Mouse (Mus musculus) testis, adult 2 months (tissue): ENCODE measurements around the gene Gm42906. TPM values are rescaled to one million over a fixed set of nuclear protein-coding genes. Genes with fewer than 3 reads are reported as not detected.

ENCODE experiments used
- H3K27ac ChIP-seq: fragments of 200-500 bp; 2 replicates; pipeline ENCODE4 v1.5.1; 2012; ENCODE audit warnings: low read depth, low read length; ENCODE audit not compliant: control insufficient read depth, insufficient read depth
- H3K27me3 ChIP-seq: fragments of 200-500 bp; 2 replicates; pipeline ENCODE4 v1.6.1; 2012; ENCODE audit warnings: mild to moderate bottlenecking, low read length, moderate library complexity; ENCODE audit not compliant: control insufficient read depth, insufficient read depth
- H3K36me3 ChIP-seq: fragments of 200-500 bp; 2 replicates; pipeline ENCODE4 v1.6.1; 2012; ENCODE audit warnings: mild to moderate bottlenecking, low read length; ENCODE audit not compliant: control insufficient read depth, insufficient read depth
- H3K4me1 ChIP-seq: fragments of 200-500 bp; 2 replicates; pipeline ENCODE4 v1.6.1; 2012; ENCODE audit warnings: low read length; ENCODE audit not compliant: control insufficient read depth, insufficient read depth
- H3K4me3 ChIP-seq: fragments of 200-500 bp; 2 replicates; pipeline ENCODE4 v1.5.1; 2012; ENCODE audit warnings: low read depth, mild to moderate bottlenecking, low read length, moderate library complexity, mixed read lengths; ENCODE audit not compliant: control insufficient read depth
- CTCF ChIP-seq: fragments of 200-500 bp; IDR thresholded peaks from 2 replicates; pipeline ENCODE4 v1.5.1; 2012; ENCODE audit warnings: low read depth, mild to moderate bottlenecking, inconsistent platforms, low read length, moderate library complexity; ENCODE audit not compliant: control insufficient read depth, insufficient read depth, insufficient replicate concordance
- POLR2A ChIP-seq: fragments of 200-500 bp; IDR thresholded peaks from 2 replicates; pipeline ENCODE4 v1.6.1; 2012; ENCODE audit warnings: low read depth, mild to moderate bottlenecking, inconsistent platforms, low read length, moderate library complexity; ENCODE audit not compliant: control insufficient read depth
- polyA plus RNA-seq: library from polyadenylated mRNA; depleted of rRNA; stranded (reverse); fragments of >200 nt; gene quantifications from 2 replicates; pipeline ENCODE4 v1.2.3, GENCODE M21; 2012; rRNA removed

Gm42906 gene
- not detected in 2 replicates for polyA plus RNA-seq

- Histone ChIP-seq H3K4me3 (no peak within 1 kb of the TSS), H3K27ac (no peak within 1 kb of the TSS), H3K27me3 (no peaks in the 10 kb centered on the region), H3K36me3 (no peaks in the 10 kb centered on the region), H3K4me1 (no peaks in the 10 kb centered on the region)
- no peak for TF ChIP-seq POLR2A
- TF ChIP-seq CTCF: no peak
These were observed at the start of gene Gm42906 for GRCm38 (mm10) chr5:151428113-151428756. Gene Gm42906, minus strand, starts transcription at chr5:151428163.

GRCm38 (mm10) chr5:151445695-151446094 is 17.7 kb upstream of the Gm42906 start:
- no peak overlapping the region for H3K27ac ChIP-seq
- H3K4me3 ChIP-seq: no peak overlapping the region
- H3K36me3 ChIP-seq: no peaks in the 10 kb centered on the region
- H3K4me1 ChIP-seq: no peaks in the 10 kb centered on the region
- H3K27me3 ChIP-seq: no peaks in the 10 kb centered on the region
- TF ChIP-seq POLR2A (no peak), CTCF (no peak)

- Histone ChIP-seq H3K36me3 (no peaks in the 10 kb centered on the region), H3K4me1 (no peaks in the 10 kb centered on the region), H3K4me3 (no peak overlapping the region), H3K27me3 (no peaks in the 10 kb centered on the region), H3K27ac (no peak overlapping the region)
- TF ChIP-seq CTCF (no peak), POLR2A (no peak)
These were observed 7.1 kb upstream of the Gm42906 start for GRCm38 (mm10) chr5:151435106-151435505.

- TF ChIP-seq CTCF: no peak
- TF ChIP-seq POLR2A: no peak
These were observed 1.5 kb downstream of the Gm42906 start for GRCm38 (mm10) chr5:151426466-151426865.

GRCm38 (mm10) chr5:151422692-151423091 is 5.3 kb downstream of the Gm42906 start:
- Histone ChIP-seq H3K36me3 (no peaks in the 10 kb centered on the region), H3K4me3 (no peak overlapping the region), H3K27me3 (no peaks in the 10 kb centered on the region), H3K27ac (no peak overlapping the region), H3K4me1 (no peaks in the 10 kb centered on the region)
- TF ChIP-seq CTCF: no peak
- no peak for TF ChIP-seq POLR2A

More at GRCm38 (mm10) chr5:151426466-151426865, 1.5 kb downstream of the Gm42906 start:
- Histone ChIP-seq H3K4me1 (no peaks in the 10 kb centered on the region), H3K36me3 (no peaks in the 10 kb centered on the region), H3K27ac (no peak overlapping the region), H3K27me3 (no peaks in the 10 kb centered on the region), H3K4me3 (no peak overlapping the region)

- TF ChIP-seq POLR2A (no peak), CTCF (no peak)
- Histone ChIP-seq H3K27ac (no peak overlapping the region), H3K27me3 (no peaks in the 10 kb centered on the region), H3K4me3 (no peak overlapping the region), H3K36me3 (no peaks in the 10 kb centered on the region), H3K4me1 (no peaks in the 10 kb centered on the region)
These were observed 6.1 kb downstream of the Gm42906 start for GRCm38 (mm10) chr5:151421859-151422258.

GRCm38 (mm10) chr5:151418551-151418950 is 9.4 kb downstream of the Gm42906 start:
- Histone ChIP-seq H3K27me3 (no peaks in the 10 kb centered on the region), H3K27ac (no peak overlapping the region), H3K4me1 (no peaks in the 10 kb centered on the region), H3K36me3 (no peaks in the 10 kb centered on the region), H3K4me3 (no peak overlapping the region)
- no peak for TF ChIP-seq CTCF
- no peak for TF ChIP-seq POLR2A
